Mouse (Mus musculus) adrenal gland, postnatal 0 days (tissue): ENCODE data around the gene Ctr9. TPM values are rescaled to one million over a fixed set of nuclear protein-coding genes. Genes with fewer than 3 reads are reported as not detected.

Source experiments
- polyA plus RNA-seq: library from polyadenylated mRNA; unstranded; fragments of >200 nt; fragmentation: Nextera tagmentation; extraction: Ambion mirVana; gene quantifications from 2 replicates; pipeline ENCODE4 v1.2.1, GENCODE M21; 2015

Ctr9 gene
- 37.7 and 45.8 TPM in 2 replicates for polyA plus RNA-seq

DNA sequence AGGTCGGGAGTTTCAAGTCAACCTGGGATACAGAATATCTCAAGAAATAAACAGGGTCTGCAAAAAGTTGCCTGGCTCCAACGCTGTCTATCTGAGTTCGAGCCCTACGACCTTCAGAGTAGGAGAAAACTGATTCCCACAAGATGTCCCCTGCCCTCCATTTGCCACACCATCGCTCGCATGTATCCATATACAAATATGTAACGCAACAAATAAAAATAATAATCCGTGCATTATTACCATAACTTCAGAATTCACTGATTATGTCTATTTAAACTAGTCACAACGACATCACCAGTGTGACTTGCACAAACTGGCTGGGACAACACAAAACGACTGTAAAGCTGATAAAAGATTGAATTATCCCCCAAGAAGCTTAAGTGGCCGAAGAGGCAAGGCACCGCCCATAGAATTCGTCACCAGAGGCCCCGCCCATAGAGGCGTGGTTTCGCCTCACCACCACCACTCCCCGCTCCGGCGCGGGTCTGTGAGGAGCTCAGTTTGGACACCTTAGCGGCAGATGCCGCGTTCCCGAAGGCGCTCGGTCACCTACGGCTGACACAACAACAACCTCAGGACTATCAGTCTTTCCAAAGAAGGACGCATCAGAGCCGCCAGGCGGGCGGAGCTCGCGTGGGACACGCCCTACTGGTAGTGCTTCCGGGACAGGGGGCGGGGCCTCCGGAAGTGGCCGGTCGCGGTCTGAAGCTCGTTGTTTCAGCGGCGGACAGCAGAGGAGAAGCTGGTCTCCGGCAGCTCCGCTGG is at the start of gene Ctr9:
Gene Ctr9 (plus strand): TSS at position 671 of the 765 bp plus-strand sequence.

DNA sequence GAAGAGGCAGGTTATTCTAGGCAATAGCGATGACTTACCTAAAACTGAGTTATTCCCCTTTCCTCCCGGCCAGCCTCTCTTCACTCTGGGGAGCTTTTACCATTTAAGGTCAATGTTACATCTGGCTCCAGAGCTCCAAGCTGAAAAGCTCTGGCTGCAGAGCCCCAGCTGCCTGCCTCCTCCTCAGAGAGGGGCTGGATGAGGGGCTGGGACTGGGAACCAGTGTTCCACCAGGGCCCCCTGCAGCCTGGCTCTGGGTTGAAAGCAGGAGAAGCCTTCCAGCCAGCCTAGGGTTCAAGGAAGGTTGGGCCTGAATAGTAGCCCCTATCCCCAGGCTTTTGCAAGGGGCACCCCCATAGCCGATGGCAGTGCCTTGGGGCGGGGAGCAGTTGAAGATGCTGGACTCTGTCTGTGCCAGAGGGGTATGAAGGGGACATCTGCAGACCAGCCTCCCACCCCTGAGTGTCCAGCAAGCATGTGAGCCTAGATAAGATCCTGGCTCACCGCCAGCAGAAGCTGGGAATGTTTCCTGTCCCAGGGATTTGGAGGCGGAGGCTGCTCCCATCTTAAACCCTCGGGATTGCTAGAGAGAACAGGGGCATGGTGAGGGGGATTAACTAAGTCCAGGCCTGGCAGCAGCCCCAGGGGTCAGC is 46.6 kb upstream of the Ctr9 start, which contains the start of gene Mrvi1:
Gene Mrvi1 (minus strand): TSS at position 409 of the 653 bp plus-strand sequence.

DNA sequence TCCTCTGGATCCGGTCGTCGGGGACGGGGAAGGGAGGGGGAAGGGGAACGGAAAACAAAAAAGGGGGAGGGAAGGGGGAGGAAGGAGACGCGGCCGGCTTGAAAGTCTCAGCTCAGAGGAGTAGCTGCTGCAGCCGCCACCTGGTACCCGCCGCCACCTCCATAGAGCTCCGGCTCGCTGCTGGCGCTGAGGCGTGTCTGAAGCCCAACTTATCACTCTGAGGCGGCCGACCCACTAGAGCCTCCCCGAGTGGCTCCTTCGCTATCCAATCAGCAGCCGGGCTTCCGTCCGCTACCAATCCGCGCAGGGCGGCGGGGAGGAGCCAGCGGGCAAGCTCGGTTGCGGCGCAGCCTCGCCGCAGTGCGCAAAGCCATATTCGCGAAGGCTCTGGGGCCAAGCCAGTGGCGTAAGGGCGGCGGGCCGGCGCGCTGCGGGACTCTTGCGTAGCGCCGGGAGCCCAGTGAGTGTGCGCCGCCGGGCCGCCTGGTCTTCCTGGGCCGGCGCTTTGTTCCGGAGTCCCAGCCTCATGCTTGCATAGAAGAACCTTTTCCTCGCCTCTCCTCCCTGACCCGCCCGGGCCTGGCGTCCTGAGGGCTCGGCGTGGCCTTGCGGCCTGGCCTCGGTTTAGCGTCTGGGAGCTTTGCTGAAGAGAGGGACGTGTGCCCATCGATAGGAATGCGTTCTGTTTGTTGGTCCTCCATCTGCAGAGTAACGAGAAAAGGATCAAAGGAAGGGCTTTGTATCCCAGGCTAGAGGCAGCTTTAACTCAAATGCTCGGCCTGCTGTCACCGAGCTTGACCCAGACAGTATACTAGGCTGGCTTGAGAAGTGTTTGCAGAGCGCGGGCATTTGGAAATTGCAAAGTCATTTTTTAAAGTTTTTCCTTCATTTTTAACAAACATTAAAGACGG is 54.3 kb downstream of the Ctr9 start, which contains the start of gene Eif4g2:
Gene Eif4g2 (minus strand): TSS at position 209 of the 911 bp plus-strand sequence.

Other genes with a start within 250 kb of the Ctr9 start
- gene Rnf141, start 184.5 kb upstream of the Ctr9 start, polyA plus RNA-seq = 26.3 and 30.3 TPM in 2 replicates
- 35.3 and 46.8 TPM in 2 replicates for gene Lyve1, start 165.7 kb upstream of the Ctr9 start, polyA plus RNA-seq
- 4.9 and 7.1 TPM in 2 replicates for gene Mrvi1, start 46.5 kb upstream of the Ctr9 start, polyA plus RNA-seq
- gene Eif4g2, start 54.1 kb downstream of the Ctr9 start, polyA plus RNA-seq = 405 and 409 TPM in 2 replicates